Mouse (Mus musculus) thymus, adult 2 months (tissue): Measurements from ENCODE around the gene Spata13.

Experiments
- CTCF ChIP-seq: fragments of 200-500 bp; IDR thresholded peaks from 2 replicates; pipeline ENCODE4 v1.5.1; 2012; ENCODE audit warnings: mild to moderate bottlenecking, control low read depth, low read length, moderate library complexity, borderline replicate concordance; ENCODE audit not compliant: control insufficient read depth, poor library complexity, insufficient read depth; ENCODE audit errors: extremely low read depth
- POLR2A ChIP-seq: fragments of 200-500 bp; IDR thresholded peaks from 2 replicates; pipeline ENCODE4 v1.6.1; 2012; ENCODE audit warnings: mild to moderate bottlenecking, low read length, control low read depth, moderate library complexity; ENCODE audit not compliant: control insufficient read depth, poor library complexity, insufficient read depth; ENCODE audit errors: extremely low read depth

- no peak for TF ChIP-seq CTCF
- no peak for TF ChIP-seq POLR2A
These were observed 93.3 kb downstream of the Spata13 start for GRCm38 (mm10) chr14:60727130-60727529.
